ENCODE assay signal across 8 mouse cellular contexts in genomic region chr6:100731996-100732375, GRCm38 (mm10). TPM values are rescaled to one million over a fixed set of nuclear protein-coding genes. Genes with fewer than 3 reads are reported as not detected.
DNase-seq lines count a peak whose midpoint lies in the region; ATAC-seq and TF ChIP-seq lines count a peak whose summit lies in the region.

No protein-coding gene starts in this region.

- no peak overlapping the region for H3K4me2 ChIP-seq in forebrain, embryonic 16.5 days (ENCODE audit: low read length)
- peak overlapping the region; percentile 2; the same call in 1 of the 2 replicates for H3K4me2 ChIP-seq in intestine, postnatal 0 days (replicated peaks; ENCODE audit: low read depth)
- no peak overlapping the region for H3K4me2 ChIP-seq in midbrain, embryonic 14.5 days (ENCODE audit: low read length)

- WGBS in forebrain, embryonic 16.5 days = 50% methylated on average over 9 of the region's 9 CpGs
- 57% methylated on average over 9 of the region's 9 CpGs for WGBS in intestine, postnatal 0 days
- 82% methylated on average over 9 of the region's 9 CpGs for WGBS in midbrain, embryonic 14.5 days

- no peak overlapping the region for H3K9ac ChIP-seq in forebrain, embryonic 16.5 days (replicated peaks; ENCODE audit: low read depth, low read length)
- no peak overlapping the region for H3K9ac ChIP-seq in intestine, postnatal 0 days (ENCODE audit: low read depth, low read length)
- no peak overlapping the region for H3K9ac ChIP-seq in midbrain, embryonic 14.5 days (replicated peaks; ENCODE audit: low read length)

- ATAC-seq in forebrain, embryonic 16.5 days = peak; percentile 58
- ATAC-seq in intestine, postnatal 0 days = no peak
- ATAC-seq in midbrain, embryonic 14.5 days (ENCODE audit: low FRiP score, low TSS enrichment) = no peak

- H3K4me3 ChIP-seq in forebrain, embryonic 16.5 days (replicated peaks; ENCODE audit: low read length) = no peak overlapping the region
- H3K4me3 ChIP-seq in intestine, postnatal 0 days (ENCODE audit: low read depth, low read length) = no peak overlapping the region
- no peak overlapping the region for H3K4me3 ChIP-seq in midbrain, embryonic 14.5 days (replicated peaks; ENCODE audit: low read depth, low read length)

- DNase-seq in right cerebral cortex, adult 18-20 months = peak; percentile 41
- no peak for DNase-seq in right cerebral cortex, postnatal 36 days (ENCODE audit: low spot score in 2 of 2)
- peak; percentile 26 to 67 for DNase-seq in left cerebral cortex, postnatal 25 days (ENCODE audit: low spot score in 2 of 2)
- DNase-seq in skeletal muscle tissue, adult 2 months (ENCODE audit: low read depth, low spot score) = peak; percentile 87
- no peak for DNase-seq in embryo, embryonic 10.5 days (ENCODE audit: low spot score)
- no peak for DNase-seq in midbrain, embryonic 14.5 days

- H3K27me3 ChIP-seq in forebrain, embryonic 16.5 days (replicated peaks; ENCODE audit: control insufficient read depth, insufficient read depth, low read length) = no peaks in the 10 kb centered on the region
- H3K27me3 ChIP-seq in intestine, postnatal 0 days (replicated peaks; ENCODE audit: control insufficient read depth, insufficient read depth, low read length) = no peaks in the 10 kb centered on the region
- H3K27me3 ChIP-seq in midbrain, embryonic 14.5 days (ENCODE audit: control insufficient read depth, insufficient read depth, low read length) = no peaks in the 10 kb centered on the region

- no peak overlapping the region for H3K27ac ChIP-seq in forebrain, embryonic 16.5 days (ENCODE audit: low read length)
- no peak overlapping the region for H3K27ac ChIP-seq in intestine, postnatal 0 days (ENCODE audit: low read depth, low read length)
- no peak overlapping the region for H3K27ac ChIP-seq in midbrain, embryonic 14.5 days (replicated peaks; ENCODE audit: low read depth, low read length)

- intact Hi-C loops in left cerebral cortex, postnatal 25 days (cut with DNase I) = loop anchor here (2.0 to 10.0 kb wide), 2 partner anchors 27 to 167 kb away; partner anchors contain the start of gene Gxylt2

- H3K4me1 ChIP-seq in forebrain, embryonic 16.5 days (replicated peaks; ENCODE audit: control insufficient read depth, insufficient read depth, low read length) = peaks cover 10% of the 10 kb centered on the region
- H3K4me1 ChIP-seq in intestine, postnatal 0 days (replicated peaks; ENCODE audit: control insufficient read depth, insufficient read depth, low read length) = no peaks in the 10 kb centered on the region
- H3K4me1 ChIP-seq in midbrain, embryonic 14.5 days (ENCODE audit: control insufficient read depth, insufficient read depth, low read length) = no peaks in the 10 kb centered on the region

- no peaks in the 10 kb centered on the region for H3K36me3 ChIP-seq in forebrain, embryonic 16.5 days (ENCODE audit: control insufficient read depth, insufficient read depth)
- no peaks in the 10 kb centered on the region for H3K36me3 ChIP-seq in intestine, postnatal 0 days (ENCODE audit: control insufficient read depth, insufficient read depth)
- H3K36me3 ChIP-seq in midbrain, embryonic 14.5 days (ENCODE audit: control insufficient read depth, insufficient read depth, low read length) = no peaks in the 10 kb centered on the region

- no peaks in the 10 kb centered on the region for H3K9me3 ChIP-seq in forebrain, embryonic 16.5 days (ENCODE audit: control insufficient read depth, low read length)
- no peaks in the 10 kb centered on the region for H3K9me3 ChIP-seq in intestine, postnatal 0 days (ENCODE audit: control insufficient read depth)
- H3K9me3 ChIP-seq in midbrain, embryonic 14.5 days (ENCODE audit: control insufficient read depth, low read length) = no peaks in the 10 kb centered on the region

- no peak for TF ChIP-seq CTCF in intestine, postnatal 0 days (IDR thresholded peaks at IDR 0.05; ENCODE audit: low read depth)

RNA-seq across cellular contexts. Expression of gene Gxylt2, which starts 27.5 kb away (rescaled TPM):
- 0.60 and 1.0 TPM in 2 replicates for polyA plus RNA-seq in forebrain, embryonic 16.5 days (2015; fragmentation: Nextera tagmentation; extraction: Ambion mirVana)
- 0.12 and 0.26 TPM in 2 replicates for polyA plus RNA-seq in intestine, postnatal 0 days (2015; fragmentation: Nextera tagmentation; extraction: Ambion mirVana)
- 1 to 10 TPM; 1.3 to 1.7 TPM for total RNA-seq in left cerebral cortex, postnatal 25 days (2021)
- polyA plus RNA-seq in midbrain, embryonic 14.5 days (2014; fragmentation: Nextera tagmentation; extraction: Ambion mirVana) = 0.53 and 1.2 TPM in 2 replicates

Comparison
In these comparisons a context has a peak if more than half of its experiments do, and no peak if none do; other contexts are left out.
1. DNase-seq: peak in right cerebral cortex, adult 18-20 months (single experiment), left cerebral cortex, postnatal 25 days (2 of 2) and skeletal muscle tissue, adult 2 months (single experiment); none in right cerebral cortex, postnatal 36 days (0 of 2), embryo, embryonic 10.5 days (single experiment) and midbrain, embryonic 14.5 days (single experiment).